Mouse (Mus musculus) liver, postnatal 0 days (tissue): ENCODE results near the gene Gm10644. TPM values are rescaled to one million over a fixed set of nuclear protein-coding genes. Genes with fewer than 3 reads are reported as not detected.

Source experiments
- ATAC-seq: fragments of 200-750 bp; cut with Nextera tagmentation; 2 replicates; pipeline ENCODE4 v1.8.0; 2017; ENCODE audit warnings: mild to moderate bottlenecking, moderate library complexity
- DNase-seq: peaks from one replicate; pipeline ENCODE4 v3.0.0-alpha.2; 2016
- H3K27ac ChIP-seq: fragments of 300-500 bp; sonication (generic); 2 replicates; pipeline ENCODE4 v1.5.1; 2014; ENCODE audit warnings: antibody characterized with exemption, moderate library complexity, mild to moderate bottlenecking, low read depth
- H3K27me3 ChIP-seq: fragments of 300-500 bp; sonication (generic); 2 replicates; pipeline ENCODE4 v1.6.1; 2014; ENCODE audit warnings: low read length, control low read depth, mixed read lengths; ENCODE audit not compliant: insufficient read depth
- H3K36me3 ChIP-seq: fragments of 300-500 bp; sonication (generic); replicated peaks from 2 replicates; pipeline ENCODE4 v1.6.1; 2014; ENCODE audit warnings: mild to moderate bottlenecking, control low read depth, low read length, moderate library complexity, mixed read lengths; ENCODE audit not compliant: insufficient read depth
- H3K4me1 ChIP-seq: fragments of 300-500 bp; sonication (generic); 2 replicates; pipeline ENCODE4 v1.6.1; 2014; ENCODE audit warnings: antibody characterized with exemption, mild to moderate bottlenecking, control low read depth; ENCODE audit not compliant: insufficient read depth
- H3K4me2 ChIP-seq: fragments of 300-500 bp; sonication (generic); 2 replicates; pipeline ENCODE4 v1.6.1; 2014; ENCODE audit warnings: low read depth, mild to moderate bottlenecking, low read length, moderate library complexity, mixed read lengths
- H3K4me3 ChIP-seq: fragments of 300-500 bp; sonication (generic); 2 replicates; pipeline ENCODE4 v1.5.1; 2014; ENCODE audit warnings: low read depth, low read length
- H3K9ac ChIP-seq: fragments of 300-500 bp; sonication (generic); replicated peaks from 2 replicates; pipeline ENCODE4 v1.6.1; 2014; ENCODE audit warnings: mild to moderate bottlenecking, moderate library complexity
- H3K9me3 ChIP-seq: fragments of 300-500 bp; sonication (generic); 2 replicates; pipeline ENCODE4 v1.6.1; 2016; ENCODE audit warnings: mild to moderate bottlenecking, control low read depth, low read length, mixed read lengths
- CTCF ChIP-seq: sonication (generic); IDR thresholded peaks from 2 replicates; pipeline ENCODE4 v1.5.1; 2016; ENCODE audit warnings: antibody characterized with exemption, low read depth
- EP300 ChIP-seq: IDR thresholded peaks from 2 replicates; pipeline ENCODE4 v1.6.1; 2016; ENCODE audit warnings: antibody characterized with exemption, low read depth, mild to moderate bottlenecking
- WGBS: fragments of 180-500 bp; shearing (Covaris S2); extraction: QIAGEN DNeasy Blood & Tissue Kit; methylation state at CpG from one replicate; pipeline ENCODE4 v1.1.7; 2014; ENCODE audit not compliant: insufficient replicate concordance; 5-methylcytosine and 5-hydroxymethylcytosine counted together
- polyA plus RNA-seq: library from polyadenylated mRNA; unstranded; fragments of >200 nt; fragmentation: Nextera tagmentation; extraction: Ambion mirVana; gene quantifications from 2 replicates; pipeline ENCODE4 v1.2.1, GENCODE M21; 2015

Gene Gm10644
- polyA plus RNA-seq, 1 experiment from 2014 or later: 0.29 TPM

DNA sequence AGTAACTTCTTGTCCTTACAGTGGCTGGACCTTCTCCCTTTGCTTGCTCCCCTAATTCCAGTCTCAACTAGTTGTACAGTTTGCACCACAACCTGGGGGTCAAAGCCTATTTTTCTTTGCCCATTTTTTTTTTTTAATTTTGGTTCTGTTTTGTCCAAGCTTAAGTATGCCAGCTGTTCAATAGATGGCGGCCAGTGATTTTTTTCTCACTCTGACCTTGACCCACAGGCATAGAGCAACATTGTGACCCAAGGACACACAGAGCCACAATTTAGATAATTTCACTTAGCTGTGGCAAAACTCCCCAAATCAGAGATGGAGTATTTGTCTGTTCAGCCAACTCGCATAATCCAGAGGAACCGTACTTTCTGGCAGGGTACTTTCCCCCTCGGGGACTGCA, 16.1 kb upstream of the Gm10644 start:
- H3K4me3 ChIP-seq: no peak overlapping the region
- H3K27ac ChIP-seq: peak overlapping the region; percentile 81
- H3K9me3 ChIP-seq: no peaks in the 10 kb centered on the region
- H3K4me2 ChIP-seq: no peak overlapping the region
- no peak overlapping the region for H3K9ac ChIP-seq
- no peaks in the 10 kb centered on the region for H3K27me3 ChIP-seq
- H3K36me3 ChIP-seq: peaks cover 27% of the 10 kb centered on the region
- WGBS: 76% methylated on average over 4 of the region's 4 CpGs
- ATAC-seq (no peak), DNase-seq (no peak)
- no peak for TF ChIP-seq CTCF
- TF ChIP-seq EP300: no peak
- H3K4me1 ChIP-seq: peaks cover 20% of the 10 kb centered on the region

DNA sequence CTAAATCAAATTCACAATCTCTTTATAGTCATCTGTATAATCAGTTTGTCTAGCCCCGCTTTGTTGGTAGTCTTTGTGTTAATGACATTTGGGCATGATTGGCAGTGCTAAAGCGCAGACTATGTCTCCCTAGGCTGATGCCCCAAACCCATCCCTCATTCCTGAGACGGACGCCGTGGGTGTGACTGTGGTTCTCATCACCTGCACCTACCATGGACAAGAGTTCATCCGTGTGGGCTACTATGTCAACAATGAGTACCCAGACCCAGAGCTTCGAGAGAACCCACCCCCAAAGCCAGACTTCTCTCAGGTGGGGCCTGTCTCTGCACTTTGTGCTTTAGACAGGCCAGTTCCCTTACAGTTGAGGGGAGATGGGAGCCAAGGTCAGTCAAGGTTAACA, 12.7 kb upstream of the Gm10644 start:
- H3K27ac ChIP-seq: no peak overlapping the region
- ATAC-seq: no peak
- DNase-seq: no peak
- WGBS: 92% methylated on average over 7 of the region's 7 CpGs
- no peak overlapping the region for H3K4me2 ChIP-seq
- no peaks in the 10 kb centered on the region for H3K9me3 ChIP-seq
- H3K9ac ChIP-seq: no peak overlapping the region
- peaks cover 38% of the 10 kb centered on the region for H3K36me3 ChIP-seq
- no peaks in the 10 kb centered on the region for H3K27me3 ChIP-seq
- no peak for TF ChIP-seq EP300
- no peak for TF ChIP-seq CTCF
- H3K4me1 ChIP-seq: peaks cover 15% of the 10 kb centered on the region
- no peak overlapping the region for H3K4me3 ChIP-seq

DNA sequence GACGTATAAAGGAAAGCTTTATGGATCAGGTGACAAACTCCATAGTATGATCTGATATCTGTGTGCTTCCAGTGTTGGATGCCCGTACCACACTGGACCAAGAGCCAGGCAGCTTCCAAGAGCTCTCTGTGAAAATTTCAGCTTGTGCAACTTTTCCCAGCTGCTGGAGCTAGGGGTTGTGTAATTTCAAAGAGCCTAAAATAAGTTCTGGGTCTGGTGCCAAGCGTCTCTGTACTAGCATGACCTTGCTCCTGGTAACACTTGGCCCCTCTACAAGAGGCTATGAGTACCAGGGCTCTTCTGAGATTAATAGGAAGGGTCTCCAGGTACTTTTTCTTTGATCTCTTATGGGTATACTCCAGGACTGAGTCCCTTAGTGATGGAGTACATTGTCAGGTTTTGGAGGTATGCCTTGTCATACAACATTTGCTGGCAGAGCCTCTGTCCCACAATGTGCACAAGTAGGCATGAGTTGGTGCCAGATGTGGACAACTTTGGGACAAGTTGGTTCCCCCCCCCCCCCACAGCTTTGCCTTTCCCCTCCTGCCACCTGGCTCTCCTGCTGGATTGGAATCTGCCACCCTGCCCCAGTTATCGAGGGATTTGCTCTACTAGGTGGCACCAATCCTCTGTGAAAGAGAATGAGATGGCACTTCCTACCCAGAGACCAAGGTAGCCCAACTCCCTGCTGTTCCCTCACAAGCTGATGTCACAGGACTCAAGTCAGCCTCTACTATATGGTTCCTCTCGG, 9.2 kb upstream of the Gm10644 start:
- 78% methylated on average over 5 of the region's 5 CpGs for WGBS
- no peak overlapping the region for H3K4me3 ChIP-seq
- DNase-seq (peak; percentile 41), ATAC-seq (peak; percentile 78)
- H3K9me3 ChIP-seq: no peaks in the 10 kb centered on the region
- TF ChIP-seq EP300 (no peak), CTCF (no peak)
- no peak overlapping the region for H3K9ac ChIP-seq
- 0 out of 2 replicates have a peak, but pooled peaks cover 6% of the 10 kb centered on the region for H3K4me1 ChIP-seq
- H3K27ac ChIP-seq: no peak overlapping the region
- H3K4me2 ChIP-seq: no peak overlapping the region
- H3K27me3 ChIP-seq: no peaks in the 10 kb centered on the region
- H3K36me3 ChIP-seq: peaks cover 35% of the 10 kb centered on the region

DNA sequence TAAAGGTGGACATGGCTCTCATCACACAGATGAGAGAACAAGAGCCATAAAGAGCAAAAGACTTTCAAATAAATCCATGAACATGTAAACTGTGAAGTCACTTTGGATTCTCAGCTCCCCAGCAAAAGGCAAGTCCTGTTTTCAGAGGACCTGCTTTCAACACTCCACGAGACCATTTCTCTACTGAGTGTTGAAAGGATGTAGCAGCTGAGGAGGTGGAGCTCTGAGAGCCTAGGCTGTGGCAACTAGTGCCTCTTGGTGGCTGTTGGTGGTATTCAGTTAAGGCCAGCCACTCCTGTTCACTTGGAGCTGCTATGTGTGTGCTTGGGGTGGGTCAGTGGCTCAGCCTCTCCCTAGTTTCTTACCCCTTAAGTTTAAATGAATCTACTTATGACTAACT, 1.8 kb upstream of the Gm10644 start:
- H3K9ac ChIP-seq: peak overlapping the region; percentile 79
- peaks cover 18% of the 10 kb centered on the region for H3K4me1 ChIP-seq
- ATAC-seq: no peak
- H3K4me3 ChIP-seq: peak overlapping the region; percentile 88
- H3K27ac ChIP-seq: no peak overlapping the region
- peak; percentile 54 for DNase-seq
- TF ChIP-seq EP300 (no peak), CTCF (peak; percentile 59)
- H3K4me2 ChIP-seq: peak overlapping the region; percentile 98
- 4% methylated on average over 1 of the region's 1 CpGs for WGBS
- H3K27me3 ChIP-seq: no peaks in the 10 kb centered on the region
- H3K36me3 ChIP-seq: 0 out of 2 replicates have a peak, but pooled peaks cover 5% of the 10 kb centered on the region
- H3K9me3 ChIP-seq: no peaks in the 10 kb centered on the region

DNA sequence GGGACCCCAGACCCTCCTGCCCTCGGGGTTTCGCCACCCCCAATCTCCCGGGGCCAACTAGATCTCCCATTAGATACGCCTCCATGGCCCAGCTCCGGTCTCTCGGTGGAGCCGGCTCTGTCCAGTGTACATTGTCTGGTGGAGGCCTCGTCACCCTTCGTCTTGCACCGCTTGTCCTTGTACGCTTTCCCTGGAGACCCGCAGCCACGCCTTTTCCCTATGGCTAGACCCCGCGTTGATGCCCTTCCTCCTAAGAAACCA, 883 bp upstream of the Gm10644 start:
- ATAC-seq (no peak), DNase-seq (no peak)
- H3K36me3 ChIP-seq: 0 out of 2 replicates have a peak, but pooled peaks cover 5% of the 10 kb centered on the region
- no peaks in the 10 kb centered on the region for H3K27me3 ChIP-seq
- peak overlapping the region; percentile 88 for H3K4me3 ChIP-seq
- peak overlapping the region; percentile 79 for H3K9ac ChIP-seq
- TF ChIP-seq CTCF: no peak
- H3K27ac ChIP-seq: peak overlapping the region; percentile 62
- H3K4me1 ChIP-seq: peaks cover 18% of the 10 kb centered on the region
- H3K4me2 ChIP-seq: peak overlapping the region; percentile 98
- H3K9me3 ChIP-seq: no peaks in the 10 kb centered on the region
- WGBS: 1% methylated on average over 15 of the region's 15 CpGs

DNA sequence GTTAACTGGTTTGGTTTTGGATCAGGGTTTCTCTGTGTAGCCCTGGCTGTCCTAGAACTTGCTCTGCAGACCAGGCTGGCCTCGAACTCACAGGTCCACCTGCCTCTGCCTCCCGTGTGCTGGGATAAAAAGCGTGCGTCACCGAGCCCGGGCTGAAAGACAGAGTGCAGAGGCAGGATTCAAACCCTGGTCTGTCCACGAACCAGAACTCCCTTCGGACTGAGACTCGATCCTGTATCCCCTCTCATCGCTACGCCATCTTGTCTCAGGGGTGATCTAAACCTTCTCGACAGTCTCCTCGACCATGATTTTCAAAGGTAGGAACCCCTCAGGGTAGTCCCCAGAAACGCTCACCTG, 278 bp downstream of the Gm10644 start:
- DNase-seq (no peak), ATAC-seq (peak; percentile 3)
- peak overlapping the region; percentile 84 for H3K27ac ChIP-seq
- H3K4me2 ChIP-seq: peak overlapping the region; percentile 98
- peaks cover 18% of the 10 kb centered on the region for H3K4me1 ChIP-seq
- WGBS: under 1% methylated on average over 14 of the region's 14 CpGs
- no peaks in the 10 kb centered on the region for H3K9me3 ChIP-seq
- H3K36me3 ChIP-seq: 0 out of 2 replicates have a peak, but pooled peaks cover 5% of the 10 kb centered on the region
- peak overlapping the region; percentile 44 for H3K9ac ChIP-seq
- no peaks in the 10 kb centered on the region for H3K27me3 ChIP-seq
- TF ChIP-seq CTCF: no peak
- no peak for TF ChIP-seq EP300
- peak overlapping the region; percentile 88 for H3K4me3 ChIP-seq

DNA sequence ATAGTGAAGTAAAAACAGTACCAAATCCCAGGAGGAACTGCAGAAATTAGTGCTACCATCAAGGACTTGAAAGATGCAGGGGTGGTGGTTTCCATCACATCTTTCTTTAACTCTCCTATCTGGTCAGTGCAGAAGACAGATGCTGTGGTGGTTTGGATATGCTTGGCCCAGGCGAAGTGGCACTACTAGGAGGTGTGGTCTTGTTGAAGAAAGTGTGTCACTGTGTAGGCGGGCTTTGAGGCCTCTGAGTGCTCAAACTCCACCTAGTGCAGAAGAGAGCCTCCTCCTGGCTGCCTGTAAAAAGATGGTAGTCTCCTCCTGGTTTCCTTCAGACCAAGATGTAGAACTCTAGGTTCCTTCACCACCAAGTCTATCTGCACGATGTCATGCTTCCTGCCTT, 9.5 kb downstream of the Gm10644 start:
- WGBS: 39% methylated on average over 3 of the region's 3 CpGs
- DNase-seq (no peak), ATAC-seq (no peak)
- H3K9me3 ChIP-seq: no peaks in the 10 kb centered on the region
- H3K27ac ChIP-seq: no peak overlapping the region
- no peaks in the 10 kb centered on the region for H3K36me3 ChIP-seq
- H3K9ac ChIP-seq: no peak overlapping the region
- H3K27me3 ChIP-seq: no peaks in the 10 kb centered on the region
- TF ChIP-seq CTCF (no peak), EP300 (no peak)
- H3K4me1 ChIP-seq: no peaks in the 10 kb centered on the region
- no peak overlapping the region for H3K4me2 ChIP-seq
- no peak overlapping the region for H3K4me3 ChIP-seq
